Mouse (Mus musculus) kidney, embryonic 14.5 days (tissue): ENCODE data around the gene Ano10. TPM values are rescaled to one million over a fixed set of nuclear protein-coding genes. Genes with fewer than 3 reads are reported as not detected.
A peak's percentile ranks its signal among the peaks of the same experiment; 100 is the strongest.

ENCODE experiments used
- ATAC-seq: fragments of 200-750 bp; cut with Nextera tagmentation; 2 replicates; pipeline ENCODE4 v1.8.0; 2017; ENCODE audit warnings: moderate number of reproducible peaks, mild to moderate bottlenecking, moderate TSS enrichment, moderate library complexity; ENCODE audit not compliant: low FRiP score, low TSS enrichment
- H3K27ac ChIP-seq: fragments of 300-500 bp; sonication (generic); 2 replicates; pipeline ENCODE4 v1.5.1; 2014; ENCODE audit warnings: low read depth, mild to moderate bottlenecking, low read length, moderate library complexity, mixed read lengths
- H3K27me3 ChIP-seq: fragments of 300-500 bp; sonication (generic); 2 replicates; pipeline ENCODE4 v1.6.1; 2014; ENCODE audit warnings: mild to moderate bottlenecking, low read length; ENCODE audit not compliant: control insufficient read depth, insufficient read depth
- H3K36me3 ChIP-seq: fragments of 300-500 bp; sonication (generic); 2 replicates; pipeline ENCODE4 v1.6.1; 2014; ENCODE audit warnings: low read length, mixed read lengths; ENCODE audit not compliant: control insufficient read depth, insufficient read depth
- H3K4me1 ChIP-seq: fragments of 300-500 bp; sonication (generic); 2 replicates; pipeline ENCODE4 v1.6.1; 2014; ENCODE audit warnings: low read length, mixed read lengths; ENCODE audit not compliant: control insufficient read depth, insufficient read depth
- H3K4me2 ChIP-seq: fragments of 300-500 bp; sonication (generic); replicated peaks from 2 replicates; pipeline ENCODE4 v1.6.1; 2014; ENCODE audit warnings: low read depth, mild to moderate bottlenecking, low read length
- H3K4me3 ChIP-seq: fragments of 300-500 bp; sonication (generic); 2 replicates; pipeline ENCODE4 v1.5.1; 2014; ENCODE audit warnings: mild to moderate bottlenecking, low read length
- H3K9ac ChIP-seq: fragments of 300-500 bp; sonication (generic); 2 replicates; pipeline ENCODE4 v1.6.1; 2014; ENCODE audit warnings: low read depth, mild to moderate bottlenecking, low read length, moderate library complexity
- H3K9me3 ChIP-seq: fragments of 300-500 bp; sonication (generic); 2 replicates; pipeline ENCODE4 v1.6.1; 2016; ENCODE audit warnings: low read length; ENCODE audit not compliant: control insufficient read depth
- WGBS: fragments of 180-500 bp; shearing (Covaris S2); extraction: QIAGEN DNeasy Blood & Tissue Kit; methylation state at CpG from one replicate; pipeline ENCODE4 v1.1.7; 2014; 5-methylcytosine and 5-hydroxymethylcytosine counted together
- polyA plus RNA-seq: library from polyadenylated mRNA; unstranded; fragments of >200 nt; fragmentation: Nextera tagmentation; extraction: Ambion mirVana; gene quantifications from 2 replicates; pipeline ENCODE4 v1.2.1, GENCODE M21; 2014

Gene Ano10
- polyA plus RNA-seq, 1 experiment from 2014 or later: 37.0 TPM

GRCm38 (mm10) chr9:122215118-122215517, 79.1 kb downstream of the Ano10 start:
- Histone ChIP-seq H3K27me3 (no peaks in the 10 kb centered on the region), H3K4me3 (no peak overlapping the region), H3K4me2 (no peak overlapping the region), H3K9ac (no peak overlapping the region), H3K27ac (no peak overlapping the region), H3K4me1 (no peaks in the 10 kb centered on the region), H3K36me3 (no peaks in the 10 kb centered on the region), H3K9me3 (no peaks in the 10 kb centered on the region)
- ATAC-seq: no peak

GRCm38 (mm10) chr9:122208311-122208710, 85.9 kb downstream of the Ano10 start:
- Histone ChIP-seq H3K27ac (no peak overlapping the region), H3K4me3 (no peak overlapping the region), H3K27me3 (no peaks in the 10 kb centered on the region), H3K9ac (no peak overlapping the region), H3K36me3 (no peaks in the 10 kb centered on the region), H3K4me1 (no peaks in the 10 kb centered on the region), H3K9me3 (no peaks in the 10 kb centered on the region), H3K4me2 (no peak overlapping the region)
- no peak for ATAC-seq
- 88% methylated on average over 4 of the region's 4 CpGs for WGBS

GRCm38 (mm10) chr9:122205543-122206200, 88.6 kb downstream of the Ano10 start:
- ATAC-seq: peak; percentile 60; the same call in 1 of the 2 replicates
- Histone ChIP-seq H3K4me3 (no peak overlapping the region), H3K4me1 (no peaks in the 10 kb centered on the region), H3K9ac (peak overlapping the region; percentile 8; the same call in 1 of the 2 replicates), H3K36me3 (no peaks in the 10 kb centered on the region), H3K27me3 (no peaks in the 10 kb centered on the region), H3K4me2 (no peak overlapping the region), H3K27ac (no peak overlapping the region), H3K9me3 (no peaks in the 10 kb centered on the region)
- 46% methylated on average over 11 of the region's 11 CpGs for WGBS

GRCm38 (mm10) chr9:122204508-122204907, 89.7 kb downstream of the Ano10 start:
- H3K9me3 ChIP-seq: no peaks in the 10 kb centered on the region
- H3K27me3 ChIP-seq: no peaks in the 10 kb centered on the region
- 67% methylated on average over 7 of the region's 7 CpGs for WGBS
- no peak for ATAC-seq
- no peak overlapping the region for H3K4me3 ChIP-seq
- H3K4me2 ChIP-seq: no peak overlapping the region
- H3K36me3 ChIP-seq: no peaks in the 10 kb centered on the region
- peaks cover 2% of the 10 kb centered on the region; the same call in 1 of the 2 replicates for H3K4me1 ChIP-seq
- H3K27ac ChIP-seq: no peak overlapping the region
- H3K9ac ChIP-seq: no peak overlapping the region

- ATAC-seq: peak; percentile 32; the same call in 1 of the 2 replicates
- Histone ChIP-seq H3K27me3 (no peaks in the 10 kb centered on the region), H3K4me2 (no peak overlapping the region), H3K9me3 (no peaks in the 10 kb centered on the region), H3K9ac (no peak overlapping the region), H3K27ac (no peak overlapping the region), H3K4me1 (peaks cover 4% of the 10 kb centered on the region; the same call in 1 of the 2 replicates), H3K36me3 (no peaks in the 10 kb centered on the region), H3K4me3 (no peak overlapping the region)
- 24% methylated on average over 6 of the region's 6 CpGs for WGBS
Observed at GRCm38 (mm10) chr9:122199253-122199652, 95.0 kb downstream of the Ano10 start.

- 84% methylated on average over 3 of the region's 3 CpGs for WGBS
- no peak for ATAC-seq
- no peaks in the 10 kb centered on the region for H3K27me3 ChIP-seq
Observed at GRCm38 (mm10) chr9:122198621-122199020, 95.6 kb downstream of the Ano10 start.

GRCm38 (mm10) chr9:122197021-122197420, 97.2 kb downstream of the Ano10 start:
- no peak overlapping the region for H3K27ac ChIP-seq
- H3K4me1 ChIP-seq: peaks cover 4% of the 10 kb centered on the region; the same call in 1 of the 2 replicates
- H3K9ac ChIP-seq: no peak overlapping the region
- no peak overlapping the region for H3K4me3 ChIP-seq
- H3K36me3 ChIP-seq: no peaks in the 10 kb centered on the region
- H3K9me3 ChIP-seq: no peaks in the 10 kb centered on the region
- ATAC-seq: no peak
- H3K27me3 ChIP-seq: no peaks in the 10 kb centered on the region
- 71% methylated on average over 5 of the region's 5 CpGs for WGBS
- H3K4me2 ChIP-seq: no peak overlapping the region

More at GRCm38 (mm10) chr9:122198621-122199020, 95.6 kb downstream of the Ano10 start:
- Histone ChIP-seq H3K4me1 (peaks cover 4% of the 10 kb centered on the region; the same call in 1 of the 2 replicates), H3K27ac (no peak overlapping the region), H3K36me3 (no peaks in the 10 kb centered on the region), H3K9ac (no peak overlapping the region), H3K9me3 (no peaks in the 10 kb centered on the region), H3K4me2 (no peak overlapping the region), H3K4me3 (no peak overlapping the region)

- Histone ChIP-seq H3K9ac (no peak overlapping the region), H3K4me1 (peaks cover 4% of the 10 kb centered on the region; the same call in 1 of the 2 replicates), H3K4me3 (no peak overlapping the region), H3K9me3 (no peaks in the 10 kb centered on the region), H3K4me2 (no peak overlapping the region), H3K36me3 (no peaks in the 10 kb centered on the region), H3K27ac (no peak overlapping the region), H3K27me3 (no peaks in the 10 kb centered on the region)
- 86% methylated on average over 5 of the region's 5 CpGs for WGBS
- ATAC-seq: no peak
Observed at GRCm38 (mm10) chr9:122195042-122195682, 99.1 kb downstream of the Ano10 start.

GRCm38 (mm10) chr9:122193823-122194222, 100.4 kb downstream of the Ano10 start:
- Histone ChIP-seq H3K9me3 (no peaks in the 10 kb centered on the region), H3K36me3 (no peaks in the 10 kb centered on the region), H3K4me1 (no peaks in the 10 kb centered on the region), H3K4me2 (no peak overlapping the region), H3K27me3 (no peaks in the 10 kb centered on the region), H3K9ac (no peak overlapping the region), H3K27ac (no peak overlapping the region), H3K4me3 (no peak overlapping the region)
- WGBS: 87% methylated on average over 5 of the region's 5 CpGs
- no peak for ATAC-seq
